Mouse (Mus musculus): ENCODE measurements around the gene Gpi1. TPM values are rescaled to one million over a fixed set of nuclear protein-coding genes. Genes with fewer than 3 reads are reported as not detected.

Gpi1 gene
- total and polyA plus RNA-seq, 3 experiments = 270 to 1,355 (median 727) TPM

- no peak overlapping the region for H3K27ac ChIP-seq (ENCODE audit: control insufficient read depth, low read depth, low read length)
- H3K9ac ChIP-seq (ENCODE audit: control insufficient read depth, low read depth, low read length, poor library complexity, severe bottlenecking) = peak overlapping the region; percentile 37
- peaks cover 9 to 28% of the 10 kb centered on the region in 2 experiments for H3K4me1 ChIP-seq (ENCODE audit: control insufficient read depth in 1 of 2, insufficient read depth in 2 of 2, low read length in 2 of 2)
- H3K27me3 ChIP-seq (ENCODE audit: control insufficient read depth in 1 of 2, insufficient read depth in 2 of 2, low read length in 2 of 2) = no peaks in the 10 kb centered on the region
- TF ChIP-seq MAX (IDR thresholded peaks at IDR 0.05; ENCODE audit: low read length) = no peak
- no peak for TF ChIP-seq RAD21 (IDR thresholded peaks at IDR 0.05; ENCODE audit: low read depth, low read length)
- no peak for TF ChIP-seq TAL1 (IDR thresholded peaks at IDR 0.05; ENCODE audit: low read length)
- no peak for TF ChIP-seq SIN3A (IDR thresholded peaks at IDR 0.05; ENCODE audit: low read length)
- no peak for TF ChIP-seq ETS1 (IDR thresholded peaks at IDR 0.05; ENCODE audit: low read depth, low read length)
- TF ChIP-seq CHD2 (IDR thresholded peaks at IDR 0.05; ENCODE audit: low read length) = no peak
- no peak for TF ChIP-seq MAFK (IDR thresholded peaks at IDR 0.05; ENCODE audit: borderline replicate concordance, low read depth, low read length)
- TF ChIP-seq POLR2AphosphoS2 (IDR thresholded peaks at IDR 0.05; ENCODE audit: low read length) = no peak
- TF ChIP-seq TBP (IDR thresholded peaks at IDR 0.05; ENCODE audit: low read depth, low read length) = no peak
- TF ChIP-seq CTCF (IDR thresholded peaks at IDR 0.05 in 2 of 3, conservative IDR thresholded peaks at IDR 0.05 in 1 of 3; ENCODE audit: control insufficient read depth in 1 of 3, insufficient read depth in 1 of 3, low read depth in 2 of 3, low read length in 3 of 3, poor library complexity in 1 of 3, severe bottlenecking in 1 of 3) = no peak
- TF ChIP-seq GATA1 (IDR thresholded peaks at IDR 0.05; ENCODE audit: low read depth, low read length) = no peak
- no peak for TF ChIP-seq BHLHE40 (IDR thresholded peaks at IDR 0.05; ENCODE audit: borderline replicate concordance, low read depth, low read length)
- no peak for TF ChIP-seq NELFE (IDR thresholded peaks at IDR 0.05; ENCODE audit: low read depth, low read length)
- no peak for TF ChIP-seq MEF2A (IDR thresholded peaks at IDR 0.05; ENCODE audit: extremely low read depth, insufficient replicate concordance, low read depth, low read length, poor library complexity, severe bottlenecking)
- TF ChIP-seq JUND (IDR thresholded peaks at IDR 0.05; ENCODE audit: low read depth, low read length) = no peak
- TF ChIP-seq EP300 (IDR thresholded peaks at IDR 0.05; ENCODE audit: low read depth in 1 of 2, low read length in 2 of 2) = no peak
- no peak for TF ChIP-seq NRF1 (IDR thresholded peaks at IDR 0.05; ENCODE audit: insufficient read depth, low read depth, low read length, poor library complexity, severe bottlenecking)
- no peak for TF ChIP-seq TCF12 (IDR thresholded peaks at IDR 0.05; ENCODE audit: low read depth, low read length)
- no peak for TF ChIP-seq POLR2AphosphoS5 (IDR thresholded peaks at IDR 0.05; ENCODE audit: borderline replicate concordance, low read depth, low read length)
- H3K9me3 ChIP-seq (replicated peaks; ENCODE audit: insufficient read depth, low read length) = no peaks in the 10 kb centered on the region
- peaks cover 47% of the 10 kb centered on the region for H3K79me2 ChIP-seq (ENCODE audit: control insufficient read depth, insufficient read depth, low read length, poor library complexity)
- peak overlapping the region; percentile 32 to 47; a peak in 3 of 4 replicates for H3K4me3 ChIP-seq (ENCODE audit: control insufficient read depth in 1 of 2, insufficient read depth in 1 of 2, low read depth in 2 of 2, low read length in 2 of 2)
- H3K36me3 ChIP-seq (ENCODE audit: control insufficient read depth in 1 of 2, insufficient read depth in 2 of 2, low read length in 2 of 2) = peaks cover 27 to 31% of the 10 kb centered on the region in 2 experiments
- peak; percentile 17 for DNase-seq (ENCODE audit: low read depth, low spot score)
Observed at GRCm38 (mm10) chr7:34228641-34229040, 1.5 kb downstream of the Gpi1 start.

GRCm38 (mm10) chr7:34226846-34227245 is 3.3 kb downstream of the Gpi1 start:
- H3K79me2 ChIP-seq (ENCODE audit: control insufficient read depth, insufficient read depth, low read length, poor library complexity) = peaks cover 47% of the 10 kb centered on the region
- H3K27me3 ChIP-seq (ENCODE audit: control insufficient read depth in 1 of 2, insufficient read depth in 2 of 2, low read length in 2 of 2) = no peaks in the 10 kb centered on the region
- peak overlapping the region in 1 of 2 experiments; percentile 8; a peak in 3 of 4 replicates for H3K4me3 ChIP-seq (ENCODE audit: control insufficient read depth in 1 of 2, insufficient read depth in 1 of 2, low read depth in 2 of 2, low read length in 2 of 2)
- no peaks in the 10 kb centered on the region for H3K9me3 ChIP-seq (replicated peaks; ENCODE audit: insufficient read depth, low read length)
- no peak overlapping the region for H3K9ac ChIP-seq (ENCODE audit: control insufficient read depth, low read depth, low read length, poor library complexity, severe bottlenecking)
- peaks cover 7 to 28% of the 10 kb centered on the region in 2 experiments for H3K4me1 ChIP-seq (ENCODE audit: control insufficient read depth in 1 of 2, insufficient read depth in 2 of 2, low read length in 2 of 2)
- TF ChIP-seq ZKSCAN1 (IDR thresholded peaks at IDR 0.05; ENCODE audit: low read depth, low read length) = no peak
- no peak for TF ChIP-seq ETS1 (IDR thresholded peaks at IDR 0.05; ENCODE audit: low read depth, low read length)
- TF ChIP-seq CTCF (IDR thresholded peaks at IDR 0.05 in 2 of 3, conservative IDR thresholded peaks at IDR 0.05 in 1 of 3; ENCODE audit: control insufficient read depth in 1 of 3, insufficient read depth in 1 of 3, low read depth in 2 of 3, low read length in 3 of 3, poor library complexity in 1 of 3, severe bottlenecking in 1 of 3) = peak in 1 of 3 experiments; percentile 26; a peak in 2 of 6 replicates
- TF ChIP-seq MXI1 (IDR thresholded peaks at IDR 0.05; ENCODE audit: low read depth, low read length) = no peak
- DNase-seq (ENCODE audit: low read depth, low spot score) = peak; percentile 12
- peaks cover 22 to 43% of the 10 kb centered on the region in 2 experiments for H3K36me3 ChIP-seq (ENCODE audit: control insufficient read depth in 1 of 2, insufficient read depth in 2 of 2, low read length in 2 of 2)
- no peak overlapping the region for H3K27ac ChIP-seq (ENCODE audit: control insufficient read depth, low read depth, low read length)

Measured in MEL (cell line).